In genomic region chr19:5636571-5637041, GRCm38 (mm10) we compare ENCODE assay signal across 8 mouse cellular contexts. TPM values are rescaled to one million over a fixed set of nuclear protein-coding genes. Genes with fewer than 3 reads are reported as not detected.
DNase-seq lines count a peak whose midpoint lies in the region; ATAC-seq and TF ChIP-seq lines count a peak whose summit lies in the region.

No protein-coding gene starts in this region.

- TF ChIP-seq CTCF in cortical plate, adult 2 months (IDR thresholded peaks at IDR 0.05; ENCODE audit: extremely low read depth, insufficient read depth, low read length), result no peak

- peak overlapping the region; percentile 96 for H3K9ac ChIP-seq in heart, embryonic 16.5 days (ENCODE audit: low read length)
- H3K9ac ChIP-seq in limb, embryonic 12.5 days (replicated peaks), result peak overlapping the region; percentile 88
- H3K9ac ChIP-seq in midbrain, embryonic 16.5 days (ENCODE audit: low read depth, low read length), result peak overlapping the region; percentile 93

- no peak for ATAC-seq in heart, embryonic 16.5 days (replicated peaks; ENCODE audit: extremely low read depth, insufficient read depth, low FRiP score)
- no peak for ATAC-seq in limb, embryonic 12.5 days (ENCODE audit: insufficient number of reproducible peaks, insufficient read depth, low FRiP score, low TSS enrichment, low read depth)
- ATAC-seq in midbrain, embryonic 16.5 days, result peak; percentile 13

- H3K4me2 ChIP-seq in heart, embryonic 16.5 days (ENCODE audit: low read depth, low read length), result peak overlapping the region; percentile 95
- peak overlapping the region; percentile 93 for H3K4me2 ChIP-seq in limb, embryonic 12.5 days
- peak overlapping the region; percentile 95 for H3K4me2 ChIP-seq in midbrain, embryonic 16.5 days (ENCODE audit: low read length)

- peaks cover 5% of the 10 kb centered on the region; the same call in 1 of the 2 replicates for H3K4me1 ChIP-seq in cortical plate, adult 2 months (ENCODE audit: control insufficient read depth, insufficient read depth, low read length)
- peaks cover 22% of the 10 kb centered on the region for H3K4me1 ChIP-seq in heart, embryonic 16.5 days (ENCODE audit: control insufficient read depth, insufficient read depth, low read length)
- peaks cover 20% of the 10 kb centered on the region for H3K4me1 ChIP-seq in limb, embryonic 12.5 days (replicated peaks)
- peaks cover 19% of the 10 kb centered on the region for H3K4me1 ChIP-seq in midbrain, embryonic 16.5 days (ENCODE audit: control insufficient read depth, insufficient read depth, low read length)

- no peaks in the 10 kb centered on the region for H3K9me3 ChIP-seq in heart, embryonic 16.5 days (replicated peaks; ENCODE audit: control insufficient read depth, low read length)
- no peaks in the 10 kb centered on the region for H3K9me3 ChIP-seq in limb, embryonic 12.5 days
- no peaks in the 10 kb centered on the region for H3K9me3 ChIP-seq in midbrain, embryonic 16.5 days (replicated peaks; ENCODE audit: control insufficient read depth, low read length, poor library complexity, severe bottlenecking)

- H3K27ac ChIP-seq in cortical plate, adult 2 months (ENCODE audit: insufficient read depth, low read length), result peak overlapping the region; percentile 94
- peak overlapping the region; percentile 96 for H3K27ac ChIP-seq in heart, embryonic 16.5 days (ENCODE audit: low read length)
- H3K27ac ChIP-seq in limb, embryonic 12.5 days, result peak overlapping the region; percentile 91
- H3K27ac ChIP-seq in midbrain, embryonic 16.5 days (ENCODE audit: low read length), result peak overlapping the region; percentile 92

- no peak for TF ChIP-seq POLR2A in cortical plate, adult 2 months (IDR thresholded peaks at IDR 0.05; ENCODE audit: extremely low read depth, insufficient read depth, low read length)

- H3K27me3 ChIP-seq in heart, embryonic 16.5 days (ENCODE audit: control insufficient read depth, insufficient read depth, low read length), result no peaks in the 10 kb centered on the region
- H3K27me3 ChIP-seq in limb, embryonic 12.5 days, result no peaks in the 10 kb centered on the region
- no peaks in the 10 kb centered on the region for H3K27me3 ChIP-seq in midbrain, embryonic 16.5 days (ENCODE audit: control insufficient read depth, insufficient read depth, low read depth, low read length)

- H3K4me3 ChIP-seq in cortical plate, adult 2 months (ENCODE audit: insufficient read depth, low read length), result peak overlapping the region; percentile 98
- H3K4me3 ChIP-seq in heart, embryonic 16.5 days (ENCODE audit: low read length), result peak overlapping the region; percentile 76
- peak overlapping the region; percentile 86 for H3K4me3 ChIP-seq in limb, embryonic 12.5 days (replicated peaks)
- peak overlapping the region; percentile 68 for H3K4me3 ChIP-seq in midbrain, embryonic 16.5 days (ENCODE audit: low read depth, low read length)

- 38% methylated on average over 12 of the region's 12 CpGs for WGBS in heart, embryonic 16.5 days
- 44% methylated on average over 12 of the region's 12 CpGs for WGBS in limb, embryonic 12.5 days
- WGBS in midbrain, embryonic 16.5 days, result 39% methylated on average over 12 of the region's 12 CpGs

- peak; percentile 77 for DNase-seq in kidney, adult 9 months
- DNase-seq in kidney, adult 18-20 months, result no peak
- no peak for DNase-seq in ovary, adult 18-20 months (ENCODE audit: low spot score)
- DNase-seq in ovary, postnatal 36 days (ENCODE audit: low spot score), result no peak

- H3K36me3 ChIP-seq in heart, embryonic 16.5 days (ENCODE audit: control insufficient read depth, insufficient read depth), result peaks cover 18% of the 10 kb centered on the region
- H3K36me3 ChIP-seq in limb, embryonic 12.5 days, result peaks cover 33% of the 10 kb centered on the region
- peaks cover 22% of the 10 kb centered on the region for H3K36me3 ChIP-seq in midbrain, embryonic 16.5 days (ENCODE audit: control insufficient read depth, insufficient read depth, low read length)

RNA-seq across cellular contexts. Expression of gene Rela, which starts 0.7 kb away (rescaled TPM):
- 30.9 and 32.5 TPM in 2 replicates for polyA plus RNA-seq in cortical plate, adult 2 months (2012; rRNA removed)
- 37.7 and 38.2 TPM in 2 replicates for polyA plus RNA-seq in heart, embryonic 16.5 days (2015; fragmentation: Nextera tagmentation; extraction: Ambion mirVana)
- 44.7 and 45.9 TPM in 2 replicates for polyA plus RNA-seq in limb, embryonic 12.5 days (2016; fragmentation: Nextera tagmentation; extraction: Ambion mirVana)
- polyA plus RNA-seq in midbrain, embryonic 16.5 days (2015; fragmentation: Nextera tagmentation; extraction: Ambion mirVana), result 30.6 and 37.7 TPM in 2 replicates

RNA-seq across cellular contexts. Expression of gene Kat5, which starts 26.6 kb away (rescaled TPM):
- polyA plus RNA-seq in cortical plate, adult 2 months (2012; rRNA removed), result 111 and 115 TPM in 2 replicates
- 30.3 and 31.8 TPM in 2 replicates for polyA plus RNA-seq in heart, embryonic 16.5 days (2015; fragmentation: Nextera tagmentation; extraction: Ambion mirVana)
- 56.3 and 60.1 TPM in 2 replicates for polyA plus RNA-seq in limb, embryonic 12.5 days (2016; fragmentation: Nextera tagmentation; extraction: Ambion mirVana)
- polyA plus RNA-seq in midbrain, embryonic 16.5 days (2015; fragmentation: Nextera tagmentation; extraction: Ambion mirVana), result 82.0 and 83.1 TPM in 2 replicates

RNA-seq across cellular contexts. Expression of gene Sipa1, which starts 26.9 kb away (rescaled TPM):
- polyA plus RNA-seq in cortical plate, adult 2 months (2012; rRNA removed), result 16.9 and 17.7 TPM in 2 replicates
- 23.5 and 24.9 TPM in 2 replicates for polyA plus RNA-seq in heart, embryonic 16.5 days (2015; fragmentation: Nextera tagmentation; extraction: Ambion mirVana)
- polyA plus RNA-seq in limb, embryonic 12.5 days (2016; fragmentation: Nextera tagmentation; extraction: Ambion mirVana), result 26.5 and 27.6 TPM in 2 replicates
- 17.5 and 17.7 TPM in 2 replicates for polyA plus RNA-seq in midbrain, embryonic 16.5 days (2015; fragmentation: Nextera tagmentation; extraction: Ambion mirVana)

RNA-seq across cellular contexts. Expression of gene Rnaseh2c, which starts 34.9 kb away (rescaled TPM):
- polyA plus RNA-seq in cortical plate, adult 2 months (2012; rRNA removed), result 50.2 and 61.3 TPM in 2 replicates
- 76.7 and 80.0 TPM in 2 replicates for polyA plus RNA-seq in heart, embryonic 16.5 days (2015; fragmentation: Nextera tagmentation; extraction: Ambion mirVana)
- 171 and 193 TPM in 2 replicates for polyA plus RNA-seq in limb, embryonic 12.5 days (2016; fragmentation: Nextera tagmentation; extraction: Ambion mirVana)
- 55.5 and 58.4 TPM in 2 replicates for polyA plus RNA-seq in midbrain, embryonic 16.5 days (2015; fragmentation: Nextera tagmentation; extraction: Ambion mirVana)

RNA-seq across cellular contexts. Expression of gene Map3k11, which starts 51.9 kb away (rescaled TPM):
- 21.1 and 23.1 TPM in 2 replicates for polyA plus RNA-seq in cortical plate, adult 2 months (2012; rRNA removed)
- 24.4 and 26.8 TPM in 2 replicates for polyA plus RNA-seq in heart, embryonic 16.5 days (2015; fragmentation: Nextera tagmentation; extraction: Ambion mirVana)
- polyA plus RNA-seq in limb, embryonic 12.5 days (2016; fragmentation: Nextera tagmentation; extraction: Ambion mirVana), result 19.4 and 19.6 TPM in 2 replicates
- 9.5 and 12.9 TPM in 2 replicates for polyA plus RNA-seq in midbrain, embryonic 16.5 days (2015; fragmentation: Nextera tagmentation; extraction: Ambion mirVana)
